ENCODE assay signal across 30 mouse cellular contexts in genomic region chr3:83163676-83164075, GRCm38 (mm10). TPM values are rescaled to one million over a fixed set of nuclear protein-coding genes. Genes with fewer than 3 reads are reported as not detected.
DNase-seq lines count a peak whose midpoint lies in the region; ATAC-seq lines count a peak whose summit lies in the region.
"Had no signal": no experiment of that assay in that cellular context is flagged by ENCODE, and none has a peak within 500 bp of the region (broad histone marks: within the 10 kb centered on the region; RNA-seq: fewer than 3 reads in every experiment).

No protein-coding gene starts in this region.

- ATAC-seq in kidney, embryonic 14.5 days (ENCODE audit: low FRiP score, low TSS enrichment), result 0 out of 2 replicates have a peak, but pooled peaks have one; percentile 35
- ATAC-seq: forebrain, embryonic 15.5 days; hindbrain, embryonic 16.5 days; intestine, embryonic 15.5 days; Patski had no signal

- H3K9ac ChIP-seq in kidney, embryonic 14.5 days (ENCODE audit: low read depth, low read length), result no peak overlapping the region
- H3K9ac ChIP-seq: embryonic facial prominence, embryonic 13.5 days; forebrain, embryonic 12.5 days; forebrain, embryonic 15.5 days; heart, embryonic 12.5 days; heart, embryonic 15.5 days; hindbrain, embryonic 13.5 days; intestine, embryonic 15.5 days had no signal

- WGBS in kidney, embryonic 14.5 days, result 37% methylated on average over 3 of the region's 3 CpGs

- H3K9me3 ChIP-seq in kidney, embryonic 14.5 days (ENCODE audit: control insufficient read depth, low read length), result no peaks in the 10 kb centered on the region
- H3K9me3 ChIP-seq: embryonic facial prominence, embryonic 10.5 days; embryonic facial prominence, embryonic 13.5 days; forebrain, embryonic 12.5 days; forebrain, embryonic 15.5 days; G1E; heart, embryonic 12.5 days; heart, embryonic 15.5 days; hindbrain, embryonic 10.5 days; hindbrain, embryonic 13.5 days; intestine, embryonic 15.5 days had no signal

- H3K4me2 ChIP-seq in kidney, embryonic 14.5 days (replicated peaks; ENCODE audit: low read depth, low read length), result no peak overlapping the region
- H3K4me2 ChIP-seq: embryonic facial prominence, embryonic 13.5 days; forebrain, embryonic 12.5 days; forebrain, embryonic 15.5 days; heart, embryonic 12.5 days; heart, embryonic 15.5 days; hindbrain, embryonic 13.5 days; intestine, embryonic 15.5 days had no signal

- H3K4me1 ChIP-seq in kidney, embryonic 14.5 days (ENCODE audit: control insufficient read depth, insufficient read depth, low read length), result no peaks in the 10 kb centered on the region
- H3K4me1 ChIP-seq: embryonic facial prominence, embryonic 10.5 days; heart, embryonic 12.5 days; heart, embryonic 15.5 days; hindbrain, embryonic 10.5 days; intestine, embryonic 15.5 days had no signal

- H3K4me3 ChIP-seq in kidney, embryonic 14.5 days (ENCODE audit: low read length), result no peak overlapping the region
- H3K4me3 ChIP-seq: embryonic facial prominence, embryonic 10.5 days; embryonic facial prominence, embryonic 13.5 days; erythroblast, embryonic 14.5 days; forebrain, embryonic 12.5 days; forebrain, embryonic 15.5 days; heart, embryonic 12.5 days; heart, embryonic 15.5 days; hindbrain, embryonic 10.5 days; hindbrain, embryonic 13.5 days; intestine, embryonic 15.5 days had no signal

- no peaks in the 10 kb centered on the region for H3K36me3 ChIP-seq in kidney, embryonic 14.5 days (ENCODE audit: control insufficient read depth, insufficient read depth, low read length)
- H3K36me3 ChIP-seq: embryonic facial prominence, embryonic 10.5 days; embryonic facial prominence, embryonic 13.5 days; forebrain, embryonic 12.5 days; forebrain, embryonic 15.5 days; G1E; heart, embryonic 12.5 days; heart, embryonic 15.5 days; hindbrain, embryonic 10.5 days; hindbrain, embryonic 13.5 days; intestine, embryonic 15.5 days had no signal

- H3K27me3 ChIP-seq in kidney, embryonic 14.5 days (ENCODE audit: control insufficient read depth, insufficient read depth, low read length), result no peaks in the 10 kb centered on the region
- H3K27me3 ChIP-seq: CH12.LX; embryonic facial prominence, embryonic 13.5 days; forebrain, embryonic 12.5 days; forebrain, embryonic 15.5 days; heart, embryonic 12.5 days; heart, embryonic 15.5 days; hindbrain, embryonic 13.5 days; intestine, embryonic 15.5 days had no signal

- H3K27ac ChIP-seq in kidney, embryonic 14.5 days (ENCODE audit: low read depth, low read length), result no peak overlapping the region
- H3K27ac ChIP-seq: embryonic facial prominence, embryonic 10.5 days; embryonic facial prominence, embryonic 13.5 days; forebrain, embryonic 12.5 days; forebrain, embryonic 15.5 days; heart, embryonic 15.5 days; hindbrain, embryonic 10.5 days; hindbrain, embryonic 13.5 days; intestine, embryonic 15.5 days had no signal

- no peak for DNase-seq in kidney, postnatal 36 days
- peak; percentile 17 for DNase-seq in adrenal gland, adult 8-10 months
- DNase-seq in adrenal gland, postnatal 36 days, result peak; percentile 29 to 32
- DNase-seq in urinary bladder, postnatal 4 days (ENCODE audit: low spot score in 2 of 2), result no peak
- no peak for DNase-seq in cerebellum, adult 9-10 months
- DNase-seq: B cell, adult 2 months; cerebellum, adult 11 months; cerebellum, adult 2 months; cerebellum, postnatal 10 days; cerebellum, postnatal 36 days; embryo, embryonic 11 days; gastrocnemius, postnatal 25 days; heart, adult 18-20 months; heart, postnatal 10 days; heart, postnatal 36 days had no signal

RNA-seq across cellular contexts. Expression of gene Dchs2, which starts 35.9 kb away (rescaled TPM):
- polyA plus RNA-seq in kidney, embryonic 14.5 days (2014; fragmentation: Nextera tagmentation; extraction: Ambion mirVana), result 0.17 and 0.28 TPM in 2 replicates
- total RNA-seq in adrenal gland, adult 8-10 months (2022), result under 1 TPM; 0.28 to 0.81 (median 0.56) TPM
- total RNA-seq in adrenal gland, postnatal 36 days (2021), result under 1 TPM; 0.46 to 0.73 TPM
- total RNA-seq: CH12.LX had no signal
- polyA plus RNA-seq: G1E had no signal

Comparison
In these comparisons a context has a peak if more than half of its experiments do, and no peak if none do; other contexts are left out.
1. DNase-seq: peak in adrenal gland, adult 8-10 months (single experiment) and adrenal gland, postnatal 36 days (2 of 2); none in kidney, postnatal 36 days (0 of 2), urinary bladder, postnatal 4 days (0 of 2) and cerebellum, adult 9-10 months (single experiment).